Mouse (Mus musculus) heart, adult 8-10 months (tissue): ENCODE results near the gene Slc4a1. TPM values are rescaled to one million over a fixed set of nuclear protein-coding genes. Genes with fewer than 3 reads are reported as not detected.

ENCODE experiments used
- DNase-seq: peaks from one replicate; pipeline ENCODE4 v3.0.0; 2022; ENCODE audit warnings: low spot score
- microRNA-seq: library from miRNA; unstranded; fragments of <30 nt; microRNA quantifications from one replicate; pipeline ENCODE4 v1.2.0, GENCODE M21; 2022
- total RNA-seq, 4 experiments: library from RNA; stranded (reverse); gene quantifications; 2 replicates each; pipeline ENCODE4 v1.2.4; 2022

The Slc4a1 gene
- total RNA-seq, 4 experiments from 2014 or later: 0.19 to 4.5 (median 1.5) TPM

DNA sequence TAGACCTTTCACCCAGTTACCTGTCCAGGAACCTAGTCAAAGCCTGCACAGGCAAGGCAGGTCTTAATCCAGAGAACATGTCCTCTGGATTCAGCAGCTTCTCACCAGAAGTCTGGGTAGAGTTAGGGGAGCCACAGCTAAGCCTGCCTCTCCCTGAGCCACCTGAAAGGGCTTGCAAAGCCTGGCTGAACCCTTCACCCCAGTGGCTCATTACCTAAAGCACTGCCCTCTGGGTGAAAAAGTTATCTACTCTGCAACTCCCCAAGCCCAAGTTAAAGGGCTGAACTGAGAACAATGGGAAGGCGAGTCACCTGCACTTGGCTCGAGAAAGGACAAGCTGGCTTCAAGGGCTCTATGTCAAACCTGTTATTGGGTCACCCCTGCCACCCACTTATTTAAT is 61.9 kb downstream of the Slc4a1 start:
- no peak for DNase-seq

GRCm38 (mm10) chr11:102299839-102300238 is 66.2 kb downstream of the Slc4a1 start:
- DNase-seq: no peak

Small RNA genes within 50 kb of the gene (microRNA-seq; reads per million reads assigned to microRNA genes)
- not detected for gene Mir6930

Other genes with a start within 250 kb of the Slc4a1 start
- under 1 TPM; 0.14 to 0.30 (median 0.22) TPM for gene Nags, start 220.7 kb downstream of the Slc4a1 start, total RNA-seq
- 10 to 100 TPM; 12.7 to 15.5 (median 14.9) TPM for gene Tmem101, start 209.8 kb downstream of the Slc4a1 start, total RNA-seq
- 10 to 100 TPM; 45.4 to 51.9 (median 48.8) TPM for gene Lsm12, start 180.9 kb downstream of the Slc4a1 start, total RNA-seq
- 10 to 100 TPM; 52.2 to 60.3 (median 58.6) TPM for gene G6pc3, start 176.6 kb downstream of the Slc4a1 start, total RNA-seq
- gene Hdac5, start 136.0 kb downstream of the Slc4a1 start, total RNA-seq: 100 to 1,000 TPM; 114 to 136 (median 121) TPM
- under 1 TPM; 0.12 to 0.23 (median 0.18) TPM for gene BC030867, start 117.3 kb downstream of the Slc4a1 start, total RNA-seq
- gene Asb16, start 97.5 kb downstream of the Slc4a1 start, total RNA-seq: 1 to 10 TPM; 1.3 to 1.6 (median 1.5) TPM
- 10 to 100 TPM; 27.0 to 28.1 (median 27.6) TPM for gene Tmub2, start 81.3 kb downstream of the Slc4a1 start, total RNA-seq
- 10 to 100 TPM; 17.7 to 21.1 (median 20.1) TPM for gene Atxn7l3, start 69.6 kb downstream of the Slc4a1 start, total RNA-seq
- gene Ubtf, start 46.5 kb downstream of the Slc4a1 start, total RNA-seq: 10 to 100 TPM; 48.6 to 59.7 (median 52.1) TPM
- under 1 TPM in 1 of 4 experiments, not detected in 3; 0.16 TPM for gene Rundc3a, start 27.2 kb upstream of the Slc4a1 start, total RNA-seq
- gene Slc25a39, start 41.7 kb upstream of the Slc4a1 start, total RNA-seq: 100 to 1,000 TPM; 174 to 204 (median 197) TPM
- gene Grn, start 64.1 kb upstream of the Slc4a1 start, total RNA-seq: 10 to 100 TPM; 76.5 to 84.8 (median 79.6) TPM
- gene Fam171a2, start 81.5 kb upstream of the Slc4a1 start, total RNA-seq: 1 to 10 TPM; 2.5 to 5.4 (median 3.6) TPM
- 1 to 10 TPM; 3.4 to 7.2 (median 4.4) TPM for gene Itga2b, start 103.9 kb upstream of the Slc4a1 start, total RNA-seq
- gene Gpatch8, start 190.2 kb upstream of the Slc4a1 start, total RNA-seq: 10 to 100 TPM; 16.4 to 22.3 (median 17.8) TPM
- under 1 TPM in 3 of 4 experiments, not detected in 1; 0.34 to 0.65 (median 0.60) TPM for gene Gm11627, start 213.3 kb upstream of the Slc4a1 start, total RNA-seq
- gene Fzd2, start 238.2 kb upstream of the Slc4a1 start, total RNA-seq: 1 to 10 TPM; 1.5 to 2.5 (median 2.2) TPM